Mouse (Mus musculus) c-Kit-positive CD71-positive TER-119-negative erythroid progenitor cells, embryonic 14.5 days (primary cell): ENCODE data around the gene Atp2b2.
"Not testable (repeated sequence)": the region's sequence is repeated elsewhere in the genome, so short reads cannot be mapped to it uniquely, and the experiment has no call there.

Experiments used
- DNase-seq: peaks from one replicate; pipeline ENCODE4 v3.0.0-alpha.2; 2013; ENCODE audit warnings: low read depth

The Atp2b2 gene

DNA sequence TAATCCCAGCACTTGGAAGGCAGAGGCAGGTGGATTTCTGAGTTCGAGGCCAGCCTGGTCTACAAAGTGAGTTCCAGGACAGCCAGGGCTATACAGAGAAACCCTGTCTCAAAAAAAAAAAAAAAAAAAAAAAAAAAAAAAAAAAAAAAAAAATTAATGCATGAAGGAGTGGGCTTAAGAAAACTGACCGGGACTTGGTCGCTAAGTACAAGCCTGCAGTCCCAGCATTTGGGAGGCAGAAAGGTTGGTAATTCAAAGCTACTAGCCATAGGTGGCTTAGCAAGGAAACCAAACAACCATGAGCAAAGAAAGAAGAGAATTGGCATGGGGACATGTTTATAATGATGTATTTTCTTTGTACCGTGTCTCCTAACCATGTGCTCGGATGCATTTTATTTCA, 329.0 kb downstream of the Atp2b2 start:
- DNase-seq: not testable (repeated sequence)

- no peak for DNase-seq
Observed at GRCm38 (mm10) chr6:113712718-113713117, 329.7 kb downstream of the Atp2b2 start.

DNA sequence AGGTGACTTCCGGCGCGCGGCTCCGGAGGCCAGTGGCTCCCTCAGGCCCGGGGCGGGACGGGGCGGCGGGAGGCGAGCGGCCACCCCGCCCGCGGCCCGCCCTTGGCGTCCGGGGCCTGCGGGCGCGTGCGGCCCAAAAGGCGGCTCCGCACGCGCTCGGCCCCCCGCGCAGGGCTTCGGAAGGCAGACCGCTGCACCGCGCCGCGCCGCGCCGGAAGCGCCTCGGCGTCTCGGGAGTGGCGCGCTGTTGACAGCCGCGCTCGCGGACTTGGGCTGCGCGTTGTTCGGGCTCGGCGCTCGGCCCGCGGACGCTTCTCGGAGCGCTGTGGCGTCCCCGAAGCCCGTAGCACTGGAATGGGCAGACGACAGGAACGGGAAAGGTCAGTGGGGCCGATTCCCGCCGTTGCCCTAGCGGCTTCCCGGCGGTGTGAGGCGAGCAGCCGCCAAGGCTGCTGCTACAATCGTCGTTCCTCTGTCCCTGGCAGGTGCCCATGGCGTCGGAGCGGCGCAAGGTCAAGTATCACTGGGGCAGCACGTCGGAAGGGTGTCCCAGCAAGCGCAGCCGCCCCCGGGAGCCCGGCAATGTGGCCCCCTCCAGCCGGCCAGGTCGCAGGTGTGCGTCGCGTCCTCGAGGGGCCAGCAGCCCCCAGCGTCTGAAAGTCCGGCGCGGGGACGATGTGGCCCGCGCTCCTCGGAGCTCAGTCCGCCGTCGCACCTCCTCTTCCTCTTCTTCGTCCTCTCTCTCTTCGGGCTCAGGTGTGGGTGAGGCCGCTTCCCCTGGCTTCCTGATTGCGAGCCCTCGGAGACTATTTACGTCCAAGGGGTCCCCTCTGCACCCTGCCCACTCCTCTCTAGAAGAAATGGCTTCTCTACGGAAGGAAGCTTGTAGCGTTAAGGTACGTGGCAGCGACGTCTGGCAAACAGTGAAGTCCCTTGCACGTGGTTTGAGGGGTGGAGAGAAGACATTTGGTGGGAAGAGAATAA, 344.9 kb downstream of the Atp2b2 start:
- DNase-seq: no peak

GRCm38 (mm10) chr6:113696582-113697221, 345.7 kb downstream of the Atp2b2 start, which contains the start of gene Tatdn2:
TSS of gene Tatdn2 (plus strand) at chr6:113697050.
- peak; percentile 90 for DNase-seq

DNA sequence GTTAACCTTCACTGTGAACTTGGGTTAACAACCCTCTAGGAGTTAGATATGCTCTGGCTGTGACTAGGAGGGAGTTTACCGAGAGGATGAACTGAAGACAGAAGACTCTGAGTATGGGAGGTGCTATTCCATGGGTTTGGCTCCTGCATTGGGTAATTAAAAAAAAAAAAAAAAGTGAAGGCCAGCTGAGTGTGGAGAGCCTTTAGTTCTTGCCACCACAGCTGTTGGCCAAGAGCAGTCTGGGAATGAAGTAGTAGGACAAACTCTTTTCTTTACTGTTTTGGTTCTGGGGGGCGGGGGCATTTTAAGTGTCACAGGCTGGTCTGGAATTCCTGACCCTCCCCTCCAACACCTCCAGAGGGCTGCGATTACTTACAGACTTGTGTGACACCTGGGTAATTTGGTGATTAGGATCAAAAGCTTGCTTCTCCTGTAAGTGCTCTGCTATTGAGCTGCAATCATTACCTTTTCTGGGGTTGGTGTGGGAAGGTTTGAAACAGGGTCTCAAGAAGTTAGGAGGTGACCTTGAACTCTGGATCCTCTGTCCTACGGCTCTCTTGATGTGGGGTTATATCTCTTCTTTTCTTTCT, 346.6 kb downstream of the Atp2b2 start:
- DNase-seq: no peak

GRCm38 (mm10) chr6:113695203-113695602, 347.2 kb downstream of the Atp2b2 start:
- DNase-seq: no peak
